Mouse (Mus musculus) liver, adult 2 months (tissue): ENCODE results near the gene Timm44.

ENCODE experiments used
- CTCF ChIP-seq: fragments of 200-500 bp; IDR thresholded peaks from 2 replicates; pipeline ENCODE4 v1.5.1; 2011; ENCODE audit warnings: low read depth, low read length, control low read depth
- POLR2A ChIP-seq: fragments of 200-500 bp; IDR thresholded peaks from 2 replicates; pipeline ENCODE4 v1.6.1; 2011; ENCODE audit warnings: low read length, control low read depth; ENCODE audit not compliant: insufficient read depth; ENCODE audit errors: extremely low read depth

- TF ChIP-seq CTCF (no peak), POLR2A (no peak)
Measured at GRCm38 (mm10) chr8:4216296-4216695, 59.4 kb downstream of the Timm44 start.
